Mouse (Mus musculus): ENCODE measurements at regions not wholly inside any gene's neighbourhood (a gene's known extent, or its start where the extent isn't known, plus 50 kb on each side); places are given as distances from the start of the nearest gene placed in this dataset.

DNA sequence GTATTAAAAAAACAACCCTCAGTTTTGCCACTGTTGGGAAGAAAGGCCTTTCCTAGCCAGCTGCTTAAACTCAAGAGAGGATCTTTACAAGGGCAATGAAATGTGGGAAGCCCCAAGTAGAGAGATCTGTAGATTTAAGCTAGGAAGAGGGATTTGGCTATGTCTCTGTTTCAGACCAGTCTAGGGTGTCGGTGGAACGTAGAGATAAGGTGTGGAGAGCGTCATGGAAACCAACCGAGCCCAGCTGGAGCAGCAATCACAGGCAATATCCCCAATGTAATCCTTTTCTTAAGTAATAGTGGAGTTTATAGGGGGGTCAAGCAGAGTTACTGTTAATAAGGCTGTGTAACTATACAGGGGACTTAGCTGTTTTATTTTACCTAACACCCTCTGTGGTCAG lies 204.6 kb upstream of the Mme start:
- TF ChIP-seq POLR2A (IDR thresholded peaks at IDR 0.05; ENCODE audit: low read depth, low read length) = no peak
- H3K4me3 ChIP-seq (ENCODE audit: insufficient read depth, low read length) = no peak overlapping the region
- no peak overlapping the region for H3K27ac ChIP-seq (ENCODE audit: insufficient read depth, low read length)
- H3K4me1 ChIP-seq (ENCODE audit: control insufficient read depth, insufficient read depth, low read length) = no peaks in the 10 kb centered on the region

DNA sequence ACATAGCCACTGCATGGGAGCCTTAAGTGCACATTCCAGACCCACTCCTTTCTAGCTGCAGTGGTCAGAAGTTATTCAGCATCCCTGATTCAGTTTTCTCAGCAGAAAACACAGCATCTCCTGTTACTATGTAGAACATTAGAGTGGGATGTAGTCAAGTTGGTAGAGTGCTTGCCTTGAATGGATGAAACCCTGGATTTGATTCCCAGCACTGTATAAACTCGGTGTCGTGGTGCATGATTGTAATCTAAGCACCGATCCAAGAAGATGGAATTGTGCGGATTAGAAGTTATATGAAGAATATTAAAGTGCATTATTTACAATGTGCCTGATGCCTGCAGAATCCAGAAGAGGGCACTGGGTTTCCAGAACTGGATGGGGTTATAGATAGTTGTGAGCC lies 170.6 kb upstream of the Mme start:
- H3K27ac ChIP-seq (ENCODE audit: insufficient read depth, low read length) = no peak overlapping the region; the same call in 1 of the 2 replicates
- TF ChIP-seq CTCF (IDR thresholded peaks at IDR 0.05; ENCODE audit: borderline replicate concordance, insufficient read depth, low read length) (no peak), POLR2A (IDR thresholded peaks at IDR 0.05; ENCODE audit: low read depth, low read length) (no peak)

DNA sequence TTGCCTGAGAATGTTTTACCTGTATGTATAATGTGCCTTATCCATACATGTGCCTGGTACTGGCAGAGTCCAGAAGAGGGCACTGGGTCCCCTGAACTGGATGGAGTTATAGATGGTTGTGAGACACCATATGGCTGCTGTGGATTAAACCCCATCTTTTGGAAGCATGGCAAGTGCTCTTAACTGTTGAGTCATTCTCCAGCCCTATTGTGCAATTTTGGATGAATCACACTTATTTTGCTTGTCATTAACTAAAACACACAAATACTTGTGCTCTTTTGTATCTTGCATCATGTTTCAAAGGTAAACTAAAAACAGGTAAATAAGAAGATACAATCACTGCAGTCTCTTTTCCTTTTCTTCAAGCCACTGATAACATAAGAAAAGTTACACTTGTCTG lies 168.3 kb upstream of the Mme start:
- H3K27ac ChIP-seq (ENCODE audit: insufficient read depth, low read length) = no peak overlapping the region
- no peak overlapping the region for H3K4me3 ChIP-seq (ENCODE audit: insufficient read depth, low read length)
- no peaks in the 10 kb centered on the region for H3K4me1 ChIP-seq (ENCODE audit: control insufficient read depth, insufficient read depth, low read length)
- TF ChIP-seq POLR2A (IDR thresholded peaks at IDR 0.05; ENCODE audit: low read depth, low read length) = no peak

More for the DNA sequence above, 170.6 kb upstream of the Mme start:
- H3K4me1 ChIP-seq (ENCODE audit: control insufficient read depth, insufficient read depth, low read length) = no peaks in the 10 kb centered on the region
- H3K4me3 ChIP-seq (ENCODE audit: insufficient read depth, low read length) = no peak overlapping the region

DNA sequence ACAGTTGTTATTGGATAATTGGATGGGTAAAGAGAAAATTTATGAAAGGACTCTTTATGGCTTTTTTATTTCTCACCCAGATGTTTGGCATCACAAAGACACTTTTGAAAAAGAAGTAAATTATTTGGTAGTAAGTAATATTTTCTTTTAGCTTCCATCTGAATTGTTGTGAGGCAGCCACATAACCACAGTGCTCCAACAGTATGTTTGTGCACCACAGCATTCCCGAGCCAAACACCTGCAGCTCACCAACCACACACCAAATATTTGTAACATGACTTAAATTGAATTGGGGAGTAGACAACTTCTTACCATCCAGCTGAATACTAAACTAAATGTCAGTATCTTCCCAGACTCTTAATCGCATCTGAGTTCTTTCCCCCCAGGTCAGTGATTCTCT lies 163.2 kb upstream of the Mme start:
- no peak overlapping the region for H3K4me3 ChIP-seq (ENCODE audit: insufficient read depth, low read length)
- H3K27ac ChIP-seq (ENCODE audit: insufficient read depth, low read length) = no peak overlapping the region
- no peaks in the 10 kb centered on the region for H3K4me1 ChIP-seq (ENCODE audit: control insufficient read depth, insufficient read depth, low read length)
- TF ChIP-seq POLR2A (IDR thresholded peaks at IDR 0.05; ENCODE audit: low read depth, low read length) (no peak), CTCF (IDR thresholded peaks at IDR 0.05; ENCODE audit: borderline replicate concordance, insufficient read depth, low read length) (no peak)

DNA sequence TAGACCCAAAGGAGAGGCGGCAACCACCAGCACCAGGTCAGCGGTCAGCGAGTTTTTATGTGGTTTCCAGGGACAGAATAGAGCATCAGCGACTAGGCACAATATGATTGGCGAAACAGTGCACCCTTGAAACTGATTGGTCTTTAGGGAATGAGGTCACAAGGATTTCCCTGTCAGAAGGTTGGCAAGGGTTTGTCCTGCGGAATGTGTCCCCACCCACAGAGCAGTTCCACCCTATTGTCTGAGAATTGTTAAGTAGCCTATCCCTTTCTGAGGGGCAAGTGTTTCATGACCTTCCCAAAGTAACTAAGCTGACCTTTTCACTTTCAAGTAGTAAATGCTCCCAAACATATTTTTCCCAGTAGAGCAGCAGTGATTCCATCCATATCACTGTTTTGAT lies 159.2 kb upstream of the Mme start:
- no peak overlapping the region for H3K27ac ChIP-seq (ENCODE audit: insufficient read depth, low read length)

DNA sequence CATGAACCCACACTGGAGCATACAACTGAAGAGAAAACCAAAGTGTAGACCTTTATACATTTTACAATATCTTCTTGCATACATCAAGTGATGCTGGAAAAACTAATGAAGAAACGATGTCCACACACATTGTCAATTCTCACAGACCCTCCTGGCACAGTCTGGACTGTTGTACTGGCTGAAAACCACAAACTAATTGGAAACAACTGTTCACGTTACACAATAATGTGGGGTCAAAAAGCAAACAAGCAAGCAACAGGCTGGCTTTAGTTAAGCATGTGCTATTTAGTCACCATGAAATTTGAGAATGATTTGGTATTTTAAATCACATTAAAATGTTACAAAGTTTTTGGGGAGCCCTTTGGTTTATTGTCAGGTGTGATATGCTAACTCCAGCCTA lies 155.9 kb upstream of the Mme start:
- Histone ChIP-seq H3K27ac (ENCODE audit: insufficient read depth, low read length) (no peak overlapping the region), H3K4me1 (ENCODE audit: control insufficient read depth, insufficient read depth, low read length) (no peaks in the 10 kb centered on the region; the same call in 1 of the 2 replicates), H3K4me3 (ENCODE audit: insufficient read depth, low read length) (no peak overlapping the region)
- TF ChIP-seq POLR2A (IDR thresholded peaks at IDR 0.05; ENCODE audit: low read depth, low read length) (no peak), CTCF (IDR thresholded peaks at IDR 0.05; ENCODE audit: borderline replicate concordance, insufficient read depth, low read length) (no peak)

More for the DNA sequence above, 159.2 kb upstream of the Mme start:
- TF ChIP-seq CTCF (IDR thresholded peaks at IDR 0.05; ENCODE audit: borderline replicate concordance, insufficient read depth, low read length) = no peak
- no peak for TF ChIP-seq POLR2A (IDR thresholded peaks at IDR 0.05; ENCODE audit: low read depth, low read length)
- Histone ChIP-seq H3K4me1 (ENCODE audit: control insufficient read depth, insufficient read depth, low read length) (no peaks in the 10 kb centered on the region; the same call in 1 of the 2 replicates), H3K4me3 (ENCODE audit: insufficient read depth, low read length) (no peak overlapping the region)

DNA sequence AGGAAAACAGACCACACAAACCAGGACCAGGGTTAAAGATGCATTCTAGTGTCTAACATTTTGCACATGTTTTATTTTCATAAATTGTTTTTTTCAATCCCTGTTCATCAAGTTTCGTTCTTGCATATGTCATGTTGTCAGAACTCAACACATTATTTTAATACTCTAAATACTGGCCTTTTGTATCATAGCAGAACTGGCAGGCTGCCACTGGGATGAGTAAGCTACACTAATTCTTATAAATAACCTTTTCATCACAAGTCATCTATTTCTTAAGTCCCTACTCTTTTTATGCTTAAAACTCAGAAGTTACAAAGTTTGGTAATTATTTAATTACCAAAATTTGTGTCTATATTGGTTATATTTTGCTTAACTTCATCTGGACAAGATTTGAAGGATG lies 148.4 kb upstream of the Mme start:
- TF ChIP-seq CTCF (IDR thresholded peaks at IDR 0.05; ENCODE audit: borderline replicate concordance, insufficient read depth, low read length) = no peak
- TF ChIP-seq POLR2A (IDR thresholded peaks at IDR 0.05; ENCODE audit: low read depth, low read length) = no peak

DNA sequence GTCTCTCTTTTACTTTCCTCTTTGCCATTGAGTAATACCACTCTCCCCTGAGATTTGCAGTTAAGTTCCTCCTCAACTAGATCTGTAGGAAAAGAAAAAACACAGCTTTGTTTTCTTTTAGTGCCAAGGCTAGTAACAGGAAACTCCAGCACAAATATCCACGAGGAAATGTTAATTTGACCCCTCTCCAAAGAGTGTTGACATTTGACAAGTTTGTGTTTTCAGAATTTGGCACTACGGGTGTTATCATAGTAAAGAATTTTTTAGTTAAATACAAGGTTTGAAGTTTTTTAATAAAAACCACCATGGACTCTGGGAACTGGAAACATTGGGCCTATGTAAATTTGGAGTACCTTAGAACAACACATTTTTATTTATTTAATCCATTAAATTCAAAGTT lies 126.1 kb upstream of the Mme start:
- TF ChIP-seq CTCF (IDR thresholded peaks at IDR 0.05; ENCODE audit: borderline replicate concordance, insufficient read depth, low read length) = no peak
- TF ChIP-seq POLR2A (IDR thresholded peaks at IDR 0.05; ENCODE audit: low read depth, low read length) = no peak
- no peaks in the 10 kb centered on the region for H3K4me1 ChIP-seq (ENCODE audit: control insufficient read depth, insufficient read depth, low read length)
- no peak overlapping the region for H3K27ac ChIP-seq (ENCODE audit: insufficient read depth, low read length)
- no peak overlapping the region for H3K4me3 ChIP-seq (ENCODE audit: insufficient read depth, low read length)

More for the DNA sequence above, 148.4 kb upstream of the Mme start:
- H3K4me3 ChIP-seq (ENCODE audit: insufficient read depth, low read length) = no peak overlapping the region
- H3K4me1 ChIP-seq (ENCODE audit: control insufficient read depth, insufficient read depth, low read length) = no peaks in the 10 kb centered on the region; the same call in 1 of the 2 replicates
- H3K27ac ChIP-seq (ENCODE audit: insufficient read depth, low read length) = no peak overlapping the region

DNA sequence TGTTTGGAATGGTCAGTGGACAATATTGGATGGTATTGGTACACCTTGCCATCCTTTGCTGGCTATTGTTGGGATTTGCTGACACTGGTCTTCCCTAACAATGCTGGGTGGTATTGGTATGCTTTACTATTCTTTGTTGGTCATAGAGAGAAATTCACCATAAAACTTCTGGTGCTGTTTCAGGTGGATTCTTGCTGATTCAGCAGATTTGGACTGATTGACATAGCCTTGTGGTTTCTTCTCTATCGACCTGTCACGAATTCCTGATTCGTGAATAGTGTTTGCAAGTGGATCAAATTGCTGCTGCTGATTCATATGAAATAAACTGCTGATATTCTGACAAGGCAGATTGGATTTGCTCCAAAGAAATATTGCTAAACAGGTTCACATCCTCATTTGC lies 109.5 kb upstream of the Mme start:
- Histone ChIP-seq H3K27ac (ENCODE audit: insufficient read depth, low read length) (no peak overlapping the region), H3K4me3 (ENCODE audit: insufficient read depth, low read length) (no peak overlapping the region)
- TF ChIP-seq POLR2A (IDR thresholded peaks at IDR 0.05; ENCODE audit: low read depth, low read length) (no peak), CTCF (IDR thresholded peaks at IDR 0.05; ENCODE audit: borderline replicate concordance, insufficient read depth, low read length) (no peak)

DNA sequence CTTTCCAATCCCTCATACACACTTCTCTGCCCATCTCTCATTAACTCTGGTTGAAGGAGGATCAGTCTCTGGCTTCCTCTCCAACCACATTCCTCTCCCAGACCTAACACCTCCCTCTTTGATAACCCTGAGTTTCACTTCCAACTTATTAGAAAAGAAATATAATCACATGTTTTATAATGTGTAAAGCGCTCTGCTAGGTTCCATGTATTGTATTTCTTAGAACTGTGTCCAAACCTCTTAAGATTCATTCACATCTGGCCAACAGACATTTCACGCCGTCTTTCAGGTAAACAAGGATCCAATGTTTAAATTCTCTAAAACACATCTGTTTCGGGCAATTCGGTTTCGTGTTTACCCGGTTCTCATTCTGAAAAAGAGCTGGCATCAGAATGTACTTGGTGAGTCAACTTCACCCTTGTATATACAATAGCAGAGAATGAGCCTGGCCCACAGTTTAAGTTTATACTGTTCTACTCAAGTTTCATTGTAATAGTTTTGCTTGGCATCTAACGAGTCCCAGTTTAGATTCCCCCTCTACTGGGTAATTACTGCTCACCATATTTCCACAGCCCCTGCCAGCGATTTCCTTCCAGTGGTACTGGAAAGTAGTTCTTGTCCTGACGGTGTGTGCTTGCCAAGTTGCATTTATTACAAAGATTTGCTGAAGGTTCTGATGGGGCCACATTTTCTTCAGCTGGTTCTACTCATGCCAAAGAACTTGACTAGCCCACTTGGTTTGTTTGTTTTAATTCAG lies 103.8 kb upstream of the Mme start:
- no peaks in the 10 kb centered on the region; the same call in 1 of the 2 replicates for H3K4me1 ChIP-seq (ENCODE audit: control insufficient read depth, insufficient read depth, low read length)
- no peak overlapping the region for H3K4me3 ChIP-seq (ENCODE audit: insufficient read depth, low read length)
- peak overlapping the region; percentile 78 for H3K27ac ChIP-seq (ENCODE audit: insufficient read depth, low read length)
- TF ChIP-seq CTCF (IDR thresholded peaks at IDR 0.05; ENCODE audit: borderline replicate concordance, insufficient read depth, low read length) = no peak
- no peak for TF ChIP-seq POLR2A (IDR thresholded peaks at IDR 0.05; ENCODE audit: low read depth, low read length)

More for the DNA sequence above, 109.5 kb upstream of the Mme start:
- H3K4me1 ChIP-seq (ENCODE audit: control insufficient read depth, insufficient read depth, low read length) = no peaks in the 10 kb centered on the region; the same call in 1 of the 2 replicates
